Mouse (Mus musculus): ENCODE results near the gene Fgfr2.

Gene Fgfr2

DNA sequence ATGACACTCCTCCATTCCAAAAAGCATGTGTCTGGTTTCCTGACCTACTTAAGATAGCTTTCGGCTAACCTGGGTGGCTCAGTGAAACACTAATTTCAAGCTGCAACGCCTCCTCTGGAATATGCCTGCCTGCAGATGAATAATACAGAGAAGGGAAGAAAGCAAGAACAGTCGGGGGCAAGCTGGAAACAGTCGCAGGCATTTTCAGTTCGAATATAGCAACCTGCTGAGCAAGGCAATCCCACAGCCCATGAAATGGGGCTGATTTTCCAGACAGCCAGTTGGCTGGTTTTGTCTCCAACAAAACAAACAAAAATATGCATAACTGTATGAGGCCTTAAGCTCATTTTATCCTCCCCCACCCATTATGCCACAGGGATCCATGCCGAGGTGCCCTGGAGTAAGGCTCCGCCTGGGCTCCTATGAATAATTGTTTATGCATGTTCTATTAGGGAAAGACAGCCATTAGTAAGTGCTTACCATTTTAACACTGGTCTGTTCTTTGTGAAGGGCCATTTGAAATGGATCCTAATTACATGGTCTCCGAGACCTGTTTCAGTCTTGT, 2741.7 kb downstream of the Fgfr2 start:
- CTCF ChIA-PET, result interaction anchor here (0.5 to 0.6 kb wide), 2 partner anchors 68 to 519 kb away, joined by 3 to 5 read pairs; no protein-coding TSS in a partner anchor

DNA sequence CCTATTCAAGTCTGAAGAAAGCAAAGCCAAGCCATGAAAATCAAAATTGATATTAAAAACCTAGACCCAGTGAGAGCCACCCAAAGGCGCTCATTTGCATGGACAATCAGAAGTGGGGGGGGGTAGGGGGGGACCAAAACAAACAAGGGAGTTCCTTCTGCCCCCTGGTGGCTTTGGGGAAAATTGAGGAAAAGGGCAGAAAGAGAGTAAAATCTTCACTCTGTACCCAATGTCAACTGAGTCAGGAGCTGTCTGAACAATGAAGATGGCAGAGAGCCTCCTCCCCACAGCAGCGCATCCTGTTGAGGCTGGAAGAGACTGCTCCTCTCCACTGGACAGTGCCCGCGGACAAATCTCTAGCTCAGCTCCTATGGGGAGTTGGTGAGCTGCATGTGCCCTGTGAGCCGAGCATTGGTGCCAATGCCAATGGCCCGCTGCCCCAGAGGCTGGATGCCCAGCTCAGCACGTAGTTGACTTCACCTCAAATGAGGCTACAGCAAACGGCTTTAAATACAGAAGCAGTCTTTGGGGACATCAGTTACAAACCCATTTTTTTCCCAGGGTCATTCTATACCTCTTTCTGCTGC, 2742.3 kb downstream of the Fgfr2 start:
- CTCF ChIA-PET, result interaction anchor here (0.6 kb wide), 1 partner anchor 69 kb away, joined by 3 read pairs; no protein-coding TSS in a partner anchor

DNA sequence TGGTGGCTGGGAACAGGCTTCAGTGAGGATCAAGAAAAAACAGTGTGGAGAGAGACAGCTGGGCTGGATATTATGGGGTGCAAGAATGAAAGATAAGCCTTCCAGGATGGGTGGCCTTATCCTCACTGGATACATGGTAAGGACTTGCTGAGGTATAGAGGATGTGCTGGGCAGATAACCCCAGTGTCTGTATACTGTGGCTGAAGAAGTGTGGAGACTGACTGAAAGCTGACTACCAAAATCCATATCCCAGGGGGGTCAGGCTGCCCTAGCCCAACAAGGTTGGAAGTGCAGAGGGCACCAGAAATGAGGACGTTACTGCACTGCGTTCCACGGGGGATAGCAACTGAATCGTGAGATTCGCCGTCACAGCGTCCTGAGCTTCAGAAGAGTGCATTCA, 2742.8 kb downstream of the Fgfr2 start:
- CTCF ChIA-PET, result no interaction called here

DNA sequence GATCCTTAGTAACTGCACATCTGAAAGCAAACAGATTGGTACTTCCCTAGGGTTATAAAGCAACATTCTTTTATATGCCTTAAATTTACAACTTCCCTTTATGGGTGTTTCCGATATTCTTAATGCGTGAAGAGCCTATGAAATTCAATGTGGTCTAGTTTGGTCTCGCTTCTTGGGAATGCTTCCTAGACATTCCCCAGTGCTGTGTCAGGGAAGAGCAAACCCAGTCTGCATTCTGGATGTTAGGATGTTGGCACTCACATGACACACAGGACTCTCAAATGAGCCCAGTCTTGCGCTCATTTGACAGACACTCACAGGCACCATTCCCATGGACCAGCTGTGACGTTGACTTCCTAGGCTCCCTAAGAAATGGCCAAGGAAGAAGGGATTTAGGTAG, 2743.3 kb downstream of the Fgfr2 start:
- CTCF ChIA-PET, result no interaction called here

DNA sequence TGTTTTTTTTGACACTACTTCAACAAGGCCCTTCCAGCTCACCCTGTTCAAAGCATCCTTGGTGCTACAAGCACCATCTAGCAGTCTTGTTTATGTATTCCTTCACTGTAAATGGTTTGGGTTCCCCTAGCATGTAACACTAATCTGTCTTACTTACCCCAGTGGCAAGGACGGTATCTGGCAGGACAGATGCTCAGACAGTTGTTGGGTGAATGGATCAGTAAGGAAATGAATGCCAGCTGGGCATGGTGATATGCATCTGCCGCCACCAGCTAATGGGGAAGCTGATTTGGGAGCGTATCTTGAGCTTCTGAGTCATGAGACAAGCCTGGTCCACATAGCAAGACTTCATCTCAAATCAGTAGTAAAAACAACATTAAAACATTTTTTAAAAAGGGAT, 2744.8 kb downstream of the Fgfr2 start:
- CTCF ChIA-PET, result no interaction called here

DNA sequence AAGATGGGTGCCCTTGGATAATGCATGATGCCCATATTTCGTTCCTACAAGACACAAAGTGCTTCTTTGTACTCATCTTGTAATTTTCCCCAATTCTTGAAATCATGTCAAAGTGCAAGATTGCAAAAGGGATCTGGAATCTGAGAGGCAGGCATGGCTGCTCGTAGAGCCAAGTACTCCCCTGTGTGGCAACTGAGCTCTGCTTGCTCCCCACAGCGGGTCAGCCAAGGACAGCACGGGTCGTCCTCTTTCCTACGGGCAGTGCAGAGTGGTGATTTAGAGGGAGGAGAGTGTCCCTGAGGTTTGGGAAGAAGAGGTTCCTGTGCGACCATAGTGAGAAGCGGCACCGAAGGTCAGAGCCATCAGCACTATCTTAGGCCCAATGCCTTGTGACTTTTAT, 2748.8 kb downstream of the Fgfr2 start:
- CTCF ChIA-PET, result no interaction called here

DNA sequence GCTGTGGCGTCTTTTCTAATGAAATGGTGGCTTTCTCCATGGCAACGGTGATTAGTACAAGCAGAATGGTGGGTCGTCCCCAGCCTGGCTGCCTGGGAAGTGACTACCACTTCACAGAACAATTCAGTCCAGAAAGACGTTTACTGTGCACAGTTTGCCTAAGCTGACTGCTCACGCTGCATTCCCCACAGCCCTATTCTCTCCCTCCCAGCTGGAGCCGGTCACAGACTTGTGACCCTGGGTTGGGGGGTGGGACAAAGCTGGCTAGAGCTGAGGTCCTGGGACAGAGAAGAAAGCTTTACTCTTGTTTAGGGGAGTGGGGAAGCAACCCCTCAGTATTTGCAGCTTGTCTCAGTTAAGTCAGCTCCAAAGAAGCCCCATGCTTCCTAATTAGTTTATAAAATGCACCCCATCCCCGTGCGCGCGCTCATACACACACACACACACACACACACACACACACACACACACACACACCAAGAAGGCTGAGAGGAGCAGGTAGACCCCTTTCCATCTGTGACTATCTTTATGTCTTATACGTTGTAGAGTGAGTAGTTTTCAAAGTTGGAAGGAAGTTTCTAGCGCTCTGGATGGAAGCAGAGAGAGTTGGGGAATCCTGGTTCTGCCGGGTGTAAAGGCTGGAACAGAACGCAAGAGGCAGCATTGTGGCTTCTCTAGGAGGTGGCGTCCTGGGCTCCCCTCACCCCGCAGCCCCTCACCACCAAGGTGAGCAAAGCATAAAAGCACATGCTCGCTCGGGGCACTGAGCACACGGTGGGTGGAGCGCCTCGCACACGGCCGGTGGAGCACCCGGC, 2754.1 kb downstream of the Fgfr2 start:
- CTCF ChIA-PET, result no interaction called here

DNA sequence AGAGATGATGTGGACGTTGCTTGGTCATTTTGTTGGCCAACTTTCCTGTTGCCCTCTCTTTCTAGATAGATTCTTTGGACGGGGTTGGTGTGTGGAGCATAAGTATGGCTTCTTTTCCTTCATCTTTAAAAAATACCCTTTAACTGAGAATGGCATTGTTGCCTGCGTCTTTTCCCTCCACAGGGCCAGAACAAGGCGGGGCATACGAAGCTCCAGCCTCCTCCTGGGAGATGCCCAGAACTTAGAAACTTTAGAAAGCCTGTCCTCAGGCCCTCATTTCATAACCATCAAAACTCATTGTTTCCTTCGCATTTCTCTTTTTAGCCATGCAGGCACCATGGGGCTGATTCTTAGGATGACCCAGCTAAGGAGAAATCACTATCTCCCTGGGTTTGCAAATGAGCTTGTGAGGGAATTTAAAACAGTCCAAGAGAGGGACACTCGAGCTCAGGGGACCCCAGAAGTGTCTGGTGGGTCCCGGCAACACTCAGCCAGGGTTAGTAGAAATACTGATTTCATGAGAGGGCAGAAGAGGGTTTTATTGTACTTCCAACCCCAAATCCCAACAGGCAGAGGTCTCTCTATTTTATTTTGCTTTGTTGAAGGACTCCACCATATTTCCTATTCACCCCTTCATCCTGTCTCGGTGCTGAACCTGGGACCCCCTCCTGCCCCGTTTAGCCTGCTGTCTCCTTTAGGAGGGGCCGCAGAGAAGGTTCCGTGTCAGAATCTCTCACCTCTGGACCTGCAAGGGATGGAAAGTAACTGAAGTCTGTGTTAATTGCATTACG, 2754.9 kb downstream of the Fgfr2 start:
- CTCF ChIA-PET, result no interaction called here

DNA sequence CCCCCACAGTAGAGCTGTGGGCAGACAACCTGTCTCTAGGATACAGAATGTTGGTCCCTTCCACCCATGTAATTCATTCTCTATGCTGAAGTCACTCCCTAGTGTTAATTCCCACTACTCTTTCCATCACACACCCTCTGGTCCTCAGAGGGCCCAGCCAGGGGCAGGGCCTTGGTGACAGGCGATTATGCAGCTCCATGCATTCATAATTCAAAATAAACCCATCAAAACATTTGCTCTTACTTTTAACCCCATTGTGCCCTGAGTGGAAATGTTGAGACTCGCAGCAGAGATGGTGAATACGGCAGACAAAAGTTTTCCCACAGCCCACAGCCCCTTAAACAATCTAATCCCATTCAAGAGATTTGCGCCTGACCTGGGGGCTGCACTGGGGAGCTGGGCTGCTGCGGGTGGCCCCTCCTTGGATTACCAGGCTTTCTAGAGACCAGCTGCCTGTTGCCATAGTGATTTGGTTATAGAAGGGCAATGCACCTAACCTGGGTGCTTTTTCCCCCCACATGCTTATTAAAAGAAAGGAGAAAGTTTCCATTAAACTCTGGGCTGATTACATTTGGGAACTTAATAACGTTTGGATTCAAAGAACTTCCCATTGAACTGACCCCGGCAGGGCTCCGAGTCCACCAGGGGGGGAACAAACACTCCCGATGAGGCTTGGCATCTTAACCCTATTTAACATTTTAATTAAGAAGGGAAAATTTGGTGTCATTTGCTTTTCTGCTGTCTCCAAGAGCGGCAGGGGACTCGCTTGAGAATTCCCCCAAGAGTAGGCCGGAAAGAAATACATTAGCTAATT, 2755.7 kb downstream of the Fgfr2 start:
- CTCF ChIA-PET, result no interaction called here

DNA sequence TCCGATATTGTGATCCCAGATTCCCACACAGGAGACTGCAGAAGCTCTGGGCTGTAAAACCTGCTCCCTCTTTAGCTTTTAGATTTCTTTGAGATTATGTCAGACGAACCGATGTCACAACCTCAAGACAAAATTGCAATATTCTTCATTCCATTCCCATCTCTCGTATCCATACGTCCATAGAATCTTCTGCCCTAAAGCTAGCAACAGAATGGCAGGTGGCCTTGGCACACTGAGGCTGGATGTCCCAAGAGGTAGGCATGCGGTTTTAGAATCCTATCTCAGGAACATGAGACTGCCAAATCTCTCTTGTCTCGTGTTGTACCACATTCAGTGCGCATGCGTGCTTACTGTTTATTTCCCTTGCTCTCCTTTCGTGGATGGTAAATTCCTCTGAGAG, 2757.4 kb downstream of the Fgfr2 start:
- CTCF ChIA-PET, result no interaction called here

DNA sequence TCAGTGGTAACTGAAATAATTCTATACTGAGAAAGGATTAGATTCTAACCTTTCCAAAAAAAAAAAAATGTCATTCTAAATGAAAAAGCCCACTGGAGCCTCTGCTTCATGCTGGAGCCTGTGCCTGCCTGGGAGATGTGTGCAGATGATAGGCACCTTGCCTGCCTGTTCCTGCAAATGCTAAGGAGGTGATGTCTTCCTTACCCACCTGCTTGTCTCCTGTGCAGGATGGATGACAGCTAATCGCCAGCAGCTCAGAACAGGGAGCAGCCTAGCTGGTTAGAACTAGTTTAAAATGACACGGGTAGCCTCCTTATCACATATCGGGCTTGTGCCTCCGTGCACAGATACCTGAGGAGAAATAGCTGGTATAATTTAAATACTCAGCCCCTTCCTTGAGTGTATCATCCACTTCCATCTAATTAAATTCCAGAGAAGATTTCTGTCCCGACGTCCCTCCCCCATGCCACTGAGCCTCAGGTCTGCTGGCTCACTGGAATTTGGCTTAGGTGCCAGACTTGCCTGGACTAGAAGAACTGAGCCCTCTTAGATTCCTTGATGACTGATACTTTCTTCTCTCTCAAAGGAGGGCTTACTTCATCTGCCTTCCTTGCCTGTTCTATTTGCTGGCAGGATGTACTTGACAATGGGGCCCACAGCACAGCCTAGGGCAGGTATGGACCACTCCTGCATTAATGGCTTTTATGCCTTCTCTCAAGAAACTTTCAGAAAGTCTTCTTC, 2782.6 kb downstream of the Fgfr2 start:
- CTCF ChIA-PET, result no interaction called here

DNA sequence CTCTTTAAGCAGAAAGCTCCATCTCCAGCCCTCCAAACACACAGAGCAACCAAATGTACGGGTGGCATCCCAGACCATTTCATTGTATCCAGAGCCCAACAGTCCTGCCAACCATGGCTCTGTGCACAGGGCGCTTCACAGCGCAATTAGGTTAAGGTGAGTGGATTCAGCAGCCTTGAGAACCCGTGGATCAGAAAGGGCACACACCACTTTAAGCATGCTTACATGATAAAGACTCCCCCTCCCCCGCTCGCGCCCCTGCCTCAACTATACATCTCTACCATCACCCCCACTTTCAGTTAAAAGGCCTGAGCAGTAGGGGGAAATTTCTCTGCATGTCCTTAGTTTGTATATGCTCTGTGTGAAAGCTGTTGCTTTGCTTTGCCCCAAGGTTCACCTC, 2785.5 kb downstream of the Fgfr2 start:
- CTCF ChIA-PET, result no interaction called here

DNA sequence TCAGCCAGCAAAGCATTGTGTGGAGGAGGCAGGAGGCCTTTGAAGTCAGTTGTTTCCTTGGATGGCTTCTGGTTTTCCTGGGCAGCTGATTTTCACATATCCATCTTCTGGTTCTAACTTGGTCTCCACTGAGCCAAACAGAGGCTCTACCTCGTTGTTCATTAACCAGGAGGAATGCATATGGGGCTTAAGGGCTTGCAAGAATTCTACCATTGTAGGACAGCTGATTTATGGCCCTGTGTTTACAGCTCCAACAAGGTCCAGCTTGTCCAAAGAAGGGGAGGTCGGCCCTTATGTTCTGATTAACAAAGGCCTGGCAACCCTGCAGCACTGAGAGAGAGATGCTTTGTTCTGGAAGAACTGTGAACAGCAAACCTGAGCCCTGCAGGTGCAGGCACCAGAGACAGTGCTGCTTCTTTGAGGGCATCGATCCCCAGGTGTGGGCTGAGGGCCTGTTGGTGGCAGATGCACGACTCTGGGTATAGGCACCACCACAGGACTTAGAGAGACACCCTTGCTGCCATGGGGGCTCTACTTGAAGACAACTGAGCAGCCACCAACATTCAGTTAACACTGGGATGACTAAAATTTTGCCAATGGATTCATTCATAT, 2787.6 kb downstream of the Fgfr2 start:
- CTCF ChIA-PET, result no interaction called here

DNA sequence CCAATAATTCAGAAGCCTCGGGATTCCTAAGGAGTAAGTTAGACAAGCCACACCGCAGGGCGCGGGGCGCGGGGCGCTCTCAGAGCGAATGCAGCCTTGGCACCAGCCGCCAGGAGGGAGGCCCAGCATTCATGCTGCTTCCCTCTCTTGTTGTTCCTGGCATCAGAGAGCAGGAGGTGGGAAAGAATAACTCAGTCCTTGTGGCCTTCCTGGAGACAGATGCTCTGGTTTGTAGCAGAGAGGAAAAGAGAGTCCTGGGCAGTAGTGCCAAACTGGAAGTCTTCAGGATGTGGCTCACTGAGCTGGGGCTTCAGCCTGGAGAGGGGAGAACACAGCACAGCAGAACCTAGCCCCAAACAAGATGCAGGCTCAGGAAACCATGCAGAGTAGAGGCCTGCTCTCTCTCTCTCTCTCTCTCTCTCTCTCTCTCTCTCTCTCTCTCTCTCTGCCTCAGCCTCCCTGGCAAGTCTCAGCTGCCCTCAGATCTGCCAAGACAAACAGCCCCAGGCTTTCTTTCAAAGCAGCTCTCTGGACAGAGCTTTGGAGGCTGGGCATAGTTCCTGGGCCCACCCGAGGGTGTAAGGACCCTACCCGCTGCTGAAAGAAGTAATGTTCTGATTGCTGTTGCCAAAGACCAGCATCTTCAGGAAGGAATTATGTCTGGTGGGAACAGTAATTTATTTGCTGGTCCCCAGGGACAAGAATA, 2790.5 kb downstream of the Fgfr2 start:
- CTCF ChIA-PET, result no interaction called here

DNA sequence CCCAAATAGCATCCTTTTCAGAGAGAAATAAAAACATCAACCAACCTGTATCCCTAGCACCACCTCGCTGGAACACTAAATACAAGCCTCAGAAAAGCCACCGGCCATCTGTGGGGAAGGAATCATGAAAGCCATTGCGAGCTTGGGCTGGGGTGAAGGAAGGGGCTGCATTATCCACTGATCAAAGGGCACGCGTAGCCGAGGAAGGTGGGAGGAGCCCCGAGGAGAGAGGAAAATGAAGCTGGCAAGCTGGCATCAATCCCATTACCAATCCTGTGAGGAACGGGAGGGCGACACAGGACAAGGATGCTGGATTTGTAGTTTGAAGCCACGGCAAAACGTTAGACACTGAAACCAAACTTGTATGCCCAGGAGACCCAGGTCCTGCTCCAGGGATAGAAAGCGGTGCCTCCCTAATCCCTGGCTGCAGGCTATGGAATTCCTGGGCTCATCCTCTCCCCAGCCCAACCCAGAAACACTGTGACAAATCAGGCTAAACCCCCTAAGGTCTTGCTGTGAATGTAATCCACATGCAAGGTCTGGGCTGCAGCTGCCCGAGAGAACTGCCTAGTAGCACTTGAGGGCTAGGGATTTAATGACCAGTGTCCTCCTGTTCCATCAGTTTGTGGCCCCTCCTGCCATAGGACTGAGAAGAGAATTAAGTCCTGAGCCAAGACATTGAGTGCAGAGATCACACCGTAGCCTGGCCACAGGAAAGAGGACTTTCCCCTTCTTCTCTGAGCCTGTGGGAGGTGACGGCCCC, 2795.4 kb downstream of the Fgfr2 start:
- CTCF ChIA-PET, result no interaction called here

DNA sequence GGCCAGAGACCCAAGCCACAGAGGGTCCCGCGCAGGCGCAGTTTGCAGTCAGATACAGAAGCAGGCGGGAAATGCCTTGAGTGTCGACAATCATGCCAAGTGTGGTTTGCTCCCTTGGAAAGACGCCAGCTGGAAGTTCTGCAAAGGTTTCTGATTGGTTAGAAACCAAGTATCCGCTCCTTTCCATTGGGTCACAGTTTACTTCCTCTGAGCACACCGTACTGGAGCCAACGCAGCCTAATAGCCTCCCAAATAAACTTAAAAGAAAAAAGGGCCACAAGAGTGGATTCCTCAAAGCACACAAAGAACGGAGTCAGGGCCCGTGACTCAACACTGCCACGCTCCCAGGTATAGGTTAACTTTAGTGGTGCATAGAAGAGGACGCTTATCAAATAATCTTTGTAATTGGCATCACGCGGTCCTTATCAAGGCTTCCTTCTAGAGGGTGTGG, 2797.1 kb downstream of the Fgfr2 start:
- CTCF ChIA-PET, result no interaction called here

DNA sequence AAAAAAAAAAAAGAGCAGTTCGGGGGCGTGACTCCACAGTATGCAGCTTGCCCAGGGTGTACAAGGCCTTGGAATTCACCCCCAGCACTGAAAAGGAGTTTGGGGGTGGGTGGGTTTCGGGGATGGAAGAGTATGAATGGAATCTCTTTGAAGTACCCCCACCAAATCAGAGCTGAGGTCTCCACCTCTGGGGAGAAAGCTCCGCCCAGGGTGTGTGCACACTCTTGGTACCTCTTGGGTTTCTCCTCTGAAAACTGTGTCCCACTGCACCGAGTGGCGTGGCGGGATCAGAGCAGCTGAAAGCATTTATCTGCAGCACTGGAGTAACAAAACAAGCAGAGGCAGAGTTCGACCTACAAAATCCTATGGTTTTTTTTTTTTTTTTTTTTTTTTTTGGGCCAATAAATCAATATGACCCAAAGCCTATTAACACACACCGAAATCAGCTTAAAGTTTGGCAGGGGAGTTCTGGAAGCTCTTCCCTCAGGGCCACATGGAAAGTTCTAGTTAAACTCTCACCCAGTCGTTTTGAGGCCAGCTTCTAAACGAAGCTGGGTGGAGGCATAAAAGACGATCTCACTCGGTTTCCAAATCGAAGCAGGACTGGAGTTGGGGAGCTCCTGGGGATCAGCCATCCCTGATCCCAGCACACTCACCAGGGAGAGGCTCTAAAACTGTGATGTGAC, 2798.3 kb downstream of the Fgfr2 start:
- CTCF ChIA-PET, result no interaction called here

DNA sequence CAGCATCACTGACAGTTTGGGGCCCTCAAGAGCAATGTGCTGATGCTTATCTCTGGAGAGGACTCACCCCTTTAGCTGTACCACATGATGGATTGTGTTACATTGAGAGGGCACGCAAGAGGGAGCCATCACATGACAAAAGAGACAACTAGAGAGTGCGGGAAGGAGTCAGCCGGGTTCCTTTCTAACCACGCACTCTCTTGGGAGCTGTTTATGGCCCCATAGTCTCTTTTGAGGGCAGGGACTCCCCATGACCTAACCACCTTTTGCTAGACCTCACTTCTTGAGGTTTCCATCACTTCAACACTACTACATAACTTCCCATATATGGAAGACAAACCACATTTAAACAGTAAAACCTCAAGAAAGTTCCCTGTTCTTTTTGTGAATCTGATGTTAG, 2799.4 kb downstream of the Fgfr2 start:
- CTCF ChIA-PET, result no interaction called here
